Mouse (Mus musculus): ENCODE measurements at regions not wholly inside any gene's neighbourhood (a gene's known extent, or its start where the extent isn't known, plus 50 kb on each side); places are given as distances from the start of the nearest gene placed in this dataset.

GRCm38 (mm10) chr19:32905901-32906431 is 148.7 kb downstream of the Pten start:
- peak overlapping the region; percentile 19; the same call in 1 of the 2 replicates for H3K27ac ChIP-seq (ENCODE audit: insufficient read depth, low read length)
- H3K4me3 ChIP-seq (ENCODE audit: insufficient read depth, low read length), result no peak overlapping the region
- H3K4me1 ChIP-seq (ENCODE audit: control insufficient read depth, insufficient read depth, low read length), result no peaks in the 10 kb centered on the region
- TF ChIP-seq POLR2A (IDR thresholded peaks at IDR 0.05; ENCODE audit: extremely low read depth, insufficient read depth, low read length), result no peak
- no peak for TF ChIP-seq CTCF (IDR thresholded peaks at IDR 0.05; ENCODE audit: extremely low read depth, insufficient read depth, low read length)

- H3K4me1 ChIP-seq (ENCODE audit: control insufficient read depth, insufficient read depth, low read length), result no peaks in the 10 kb centered on the region
- TF ChIP-seq POLR2A (IDR thresholded peaks at IDR 0.05; ENCODE audit: extremely low read depth, insufficient read depth, low read length), result no peak
- TF ChIP-seq CTCF (IDR thresholded peaks at IDR 0.05; ENCODE audit: extremely low read depth, insufficient read depth, low read length), result no peak
- no peak overlapping the region for H3K27ac ChIP-seq (ENCODE audit: insufficient read depth, low read length)
- no peak overlapping the region for H3K4me3 ChIP-seq (ENCODE audit: insufficient read depth, low read length)
Observed at GRCm38 (mm10) chr19:32906820-32907219, 149.5 kb downstream of the Pten start.

- H3K4me3 ChIP-seq (ENCODE audit: insufficient read depth, low read length), result no peak overlapping the region
- H3K27ac ChIP-seq (ENCODE audit: insufficient read depth, low read length), result no peak overlapping the region
- TF ChIP-seq CTCF (IDR thresholded peaks at IDR 0.05; ENCODE audit: extremely low read depth, insufficient read depth, low read length) (no peak), POLR2A (IDR thresholded peaks at IDR 0.05; ENCODE audit: extremely low read depth, insufficient read depth, low read length) (no peak)
- H3K4me1 ChIP-seq (ENCODE audit: control insufficient read depth, insufficient read depth, low read length), result no peaks in the 10 kb centered on the region
Observed at GRCm38 (mm10) chr19:32910050-32910462, 152.8 kb downstream of the Pten start.

- H3K4me3 ChIP-seq (ENCODE audit: insufficient read depth, low read length), result no peak overlapping the region
- TF ChIP-seq CTCF (IDR thresholded peaks at IDR 0.05; ENCODE audit: extremely low read depth, insufficient read depth, low read length) (no peak), POLR2A (IDR thresholded peaks at IDR 0.05; ENCODE audit: extremely low read depth, insufficient read depth, low read length) (no peak)
- H3K27ac ChIP-seq (ENCODE audit: insufficient read depth, low read length), result no peak overlapping the region
- H3K4me1 ChIP-seq (ENCODE audit: control insufficient read depth, insufficient read depth, low read length), result no peaks in the 10 kb centered on the region
Observed at GRCm38 (mm10) chr19:32912323-32912722, 155.0 kb downstream of the Pten start.

GRCm38 (mm10) chr19:32916507-32917280 is 159.4 kb downstream of the Pten start:
- no peak overlapping the region for H3K4me3 ChIP-seq (ENCODE audit: insufficient read depth, low read length)
- H3K4me1 ChIP-seq (ENCODE audit: control insufficient read depth, insufficient read depth, low read length), result no peaks in the 10 kb centered on the region
- TF ChIP-seq CTCF (IDR thresholded peaks at IDR 0.05; ENCODE audit: extremely low read depth, insufficient read depth, low read length) (no peak), POLR2A (IDR thresholded peaks at IDR 0.05; ENCODE audit: extremely low read depth, insufficient read depth, low read length) (no peak)
- H3K27ac ChIP-seq (ENCODE audit: insufficient read depth, low read length), result no peak overlapping the region

GRCm38 (mm10) chr19:32921021-32921420 is 163.7 kb downstream of the Pten start:
- Histone ChIP-seq H3K27ac (ENCODE audit: insufficient read depth, low read length) (no peak overlapping the region), H3K4me3 (ENCODE audit: insufficient read depth, low read length) (no peak overlapping the region), H3K4me1 (ENCODE audit: control insufficient read depth, insufficient read depth, low read length) (no peaks in the 10 kb centered on the region)
- TF ChIP-seq CTCF (IDR thresholded peaks at IDR 0.05; ENCODE audit: extremely low read depth, insufficient read depth, low read length), result no peak
- no peak for TF ChIP-seq POLR2A (IDR thresholded peaks at IDR 0.05; ENCODE audit: extremely low read depth, insufficient read depth, low read length)

- no peak overlapping the region for H3K27ac ChIP-seq (ENCODE audit: insufficient read depth, low read length)
- H3K4me3 ChIP-seq (ENCODE audit: insufficient read depth, low read length), result no peak overlapping the region
- TF ChIP-seq POLR2A (IDR thresholded peaks at IDR 0.05; ENCODE audit: extremely low read depth, insufficient read depth, low read length) (no peak), CTCF (IDR thresholded peaks at IDR 0.05; ENCODE audit: extremely low read depth, insufficient read depth, low read length) (no peak)
- H3K4me1 ChIP-seq (ENCODE audit: control insufficient read depth, insufficient read depth, low read length), result no peaks in the 10 kb centered on the region
Observed at GRCm38 (mm10) chr19:32923911-32924310, 166.6 kb downstream of the Pten start.

- H3K4me1 ChIP-seq (ENCODE audit: control insufficient read depth, insufficient read depth, low read length), result no peaks in the 10 kb centered on the region
- TF ChIP-seq CTCF (IDR thresholded peaks at IDR 0.05; ENCODE audit: extremely low read depth, insufficient read depth, low read length), result no peak
- no peak for TF ChIP-seq POLR2A (IDR thresholded peaks at IDR 0.05; ENCODE audit: extremely low read depth, insufficient read depth, low read length)
- H3K4me3 ChIP-seq (ENCODE audit: insufficient read depth, low read length), result no peak overlapping the region
- H3K27ac ChIP-seq (ENCODE audit: insufficient read depth, low read length), result no peak overlapping the region
Observed at GRCm38 (mm10) chr19:32925628-32926505, 168.6 kb downstream of the Pten start.

GRCm38 (mm10) chr19:32926571-32926970 is 169.3 kb downstream of the Pten start:
- TF ChIP-seq POLR2A (IDR thresholded peaks at IDR 0.05; ENCODE audit: extremely low read depth, insufficient read depth, low read length), result no peak

More at GRCm38 (mm10) chr19:32926571-32926970, 169.3 kb downstream of the Pten start:
- Histone ChIP-seq H3K27ac (ENCODE audit: insufficient read depth, low read length) (no peak overlapping the region), H3K4me1 (ENCODE audit: control insufficient read depth, insufficient read depth, low read length) (no peaks in the 10 kb centered on the region), H3K4me3 (ENCODE audit: insufficient read depth, low read length) (no peak overlapping the region)
